Mouse (Mus musculus) 3134 (cell line): ENCODE measurements around the gene Snd1.
"Not testable (repeated sequence)": the region's sequence is repeated elsewhere in the genome, so short reads cannot be mapped to it uniquely, and the experiment has no call there.

Source experiments
- DNase-seq: peaks from one replicate; pipeline ENCODE4 v3.0.0-alpha.2; 2011; ENCODE audit warnings: low spot score; ENCODE audit not compliant: insufficient read length; ENCODE audit errors: extremely low read depth

The Snd1 gene

GRCm38 (mm10) chr6:28482711-28483315 lies 7.9 kb downstream of the Snd1 start:
- DNase-seq, result peak; percentile 34

DNA sequence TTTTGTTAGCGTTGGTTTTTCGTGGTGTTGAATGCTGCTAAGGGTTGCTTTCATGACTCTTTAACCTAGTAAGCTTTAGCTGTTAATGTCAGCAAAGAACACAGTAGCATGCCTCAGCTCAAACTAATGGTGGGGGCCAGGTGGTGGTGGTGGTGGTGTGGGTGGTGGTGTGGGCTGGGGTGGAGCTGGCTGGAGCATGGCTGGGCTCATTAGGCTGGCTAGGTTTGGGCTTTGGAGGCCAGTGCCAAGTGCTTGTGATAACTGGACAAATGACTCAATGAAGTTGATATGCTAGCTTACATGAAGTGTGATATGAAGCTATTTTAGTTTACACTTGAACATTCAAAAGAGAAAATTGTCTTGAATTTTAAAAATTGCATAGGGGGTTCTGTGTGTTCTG lies 11.1 kb downstream of the Snd1 start:
- DNase-seq, result no peak

DNA sequence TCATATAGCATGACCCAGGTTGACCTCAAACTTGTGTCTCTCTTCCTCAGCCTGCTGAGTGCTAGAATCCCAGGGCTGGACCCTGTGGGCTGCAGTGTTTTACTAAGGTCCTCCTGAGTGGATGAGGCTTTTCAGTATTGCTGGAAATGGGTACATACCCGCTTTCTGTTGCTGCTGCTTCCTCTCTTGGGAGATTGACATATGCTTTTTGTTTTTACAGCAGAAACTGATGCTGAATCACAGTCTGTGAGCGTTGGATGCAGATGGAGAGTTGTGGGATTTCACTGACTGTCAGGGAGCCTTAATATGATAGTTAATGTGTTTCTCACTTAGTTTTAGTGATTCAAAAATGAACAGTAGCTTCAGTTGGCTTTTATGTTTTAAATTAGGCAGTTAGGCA lies 11.5 kb downstream of the Snd1 start:
- no peak for DNase-seq

DNA sequence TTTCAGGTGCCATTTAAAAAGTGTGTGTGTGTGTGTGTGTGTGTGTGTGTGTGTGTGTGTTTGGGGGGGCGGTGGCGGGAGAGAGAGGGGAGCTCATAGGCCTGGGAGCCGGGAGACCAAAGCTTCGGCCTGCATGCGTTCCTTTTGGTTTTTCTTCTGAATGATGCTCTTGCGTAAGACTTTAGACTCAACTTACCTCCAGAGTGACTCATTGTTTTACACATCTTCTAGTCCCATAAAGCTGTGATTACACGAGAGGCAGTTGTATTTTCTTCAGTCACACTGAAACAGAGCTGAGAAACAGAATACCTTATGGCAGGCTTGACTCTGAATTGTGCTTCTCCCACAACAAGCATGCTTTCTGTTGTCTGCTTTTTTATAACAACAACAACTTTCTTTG lies 12.0 kb downstream of the Snd1 start:
- peak; percentile 53 for DNase-seq

DNA sequence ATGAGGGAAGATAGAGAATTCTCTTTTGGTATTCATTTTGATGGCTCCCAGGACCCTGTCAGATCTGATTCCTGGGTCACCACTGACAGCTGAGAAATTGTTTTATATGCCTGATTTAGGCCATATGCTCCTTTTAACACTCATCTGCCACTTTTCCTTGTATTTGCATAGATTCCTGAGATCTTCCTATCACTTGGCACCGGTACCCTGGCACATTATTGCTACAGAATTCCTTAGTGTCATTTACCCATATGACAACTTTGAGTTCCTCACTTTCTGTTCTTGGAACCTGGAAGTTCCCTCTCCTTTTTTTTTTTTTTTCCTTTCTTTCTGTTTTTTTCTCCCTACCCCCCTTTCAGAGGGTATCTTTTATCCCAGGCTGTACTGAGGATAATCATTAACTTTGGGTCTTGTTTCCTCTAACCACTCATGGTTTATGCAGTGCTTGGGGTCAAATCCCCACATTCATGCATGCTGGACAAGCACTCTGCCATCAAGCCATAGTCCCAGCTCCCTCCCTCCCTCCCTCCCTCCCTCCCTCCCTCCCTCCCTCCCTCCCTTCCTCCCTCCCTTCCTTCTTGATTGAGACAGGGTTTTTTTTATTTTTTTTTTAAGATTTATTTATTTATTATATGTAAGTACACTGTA lies 13.4 kb downstream of the Snd1 start:
- no peak for DNase-seq

DNA sequence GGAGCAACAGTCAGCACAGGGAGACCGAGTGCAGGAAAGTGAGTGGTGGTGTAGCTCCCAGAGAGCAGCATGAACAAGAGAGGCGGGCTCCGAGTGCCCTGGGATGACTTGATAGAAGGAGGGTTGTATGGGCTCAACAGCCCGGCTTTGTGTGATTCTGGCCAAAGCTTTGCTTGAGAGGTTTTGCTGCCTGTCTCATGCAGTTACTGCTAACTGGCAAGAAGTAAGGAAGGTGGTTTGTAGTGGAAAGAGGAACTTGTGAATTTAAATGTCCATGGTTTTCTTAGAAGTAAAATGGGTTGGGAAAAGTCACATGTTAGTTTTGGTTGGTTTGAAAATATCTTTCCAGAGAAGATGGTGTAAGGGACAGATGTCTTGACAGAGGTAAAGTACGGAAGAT lies 15.7 kb downstream of the Snd1 start:
- no peak for DNase-seq

DNA sequence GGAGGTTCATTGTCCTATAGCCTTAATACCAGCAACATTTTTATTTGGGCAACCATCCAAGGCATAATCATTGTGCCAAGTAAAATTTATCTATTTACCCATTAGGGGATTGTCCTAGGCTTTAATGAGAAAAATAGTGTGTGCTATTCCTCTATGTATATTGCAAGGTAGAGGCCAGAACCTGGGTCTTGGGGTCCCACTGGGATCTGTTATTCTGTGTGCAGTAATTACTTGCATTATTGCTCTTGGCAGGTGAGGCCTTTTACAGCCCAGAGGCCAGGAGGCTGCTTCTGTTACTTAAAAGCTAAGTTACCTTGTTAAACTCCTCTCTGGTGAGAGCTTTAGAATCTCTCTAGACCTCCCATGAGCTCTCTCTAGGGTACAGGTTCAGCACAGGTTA lies 16.3 kb downstream of the Snd1 start:
- no peak for DNase-seq

DNA sequence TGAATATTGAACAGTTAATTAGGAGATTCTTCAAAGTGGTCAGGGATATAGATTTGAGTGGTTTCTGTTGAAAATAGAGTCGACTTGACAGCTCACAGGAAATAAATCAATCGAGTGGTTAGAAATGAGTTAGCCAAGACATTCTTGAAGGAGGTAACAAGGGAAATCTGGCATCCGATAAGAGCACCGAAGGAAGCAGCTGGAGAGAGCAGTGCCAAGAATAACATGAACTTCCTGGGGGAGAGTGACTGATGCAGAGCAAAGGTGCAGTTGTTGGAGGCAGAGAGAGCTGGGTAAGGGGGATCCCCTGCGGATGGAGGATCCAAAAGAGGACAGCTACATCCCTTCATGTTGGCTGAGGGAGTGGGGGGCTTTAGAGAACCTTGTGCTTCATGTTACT lies 22.9 kb downstream of the Snd1 start:
- peak; percentile 57 for DNase-seq

GRCm38 (mm10) chr6:28502576-28502975 lies 27.6 kb downstream of the Snd1 start:
- DNase-seq, result no peak

GRCm38 (mm10) chr6:28503148-28503547 lies 28.2 kb downstream of the Snd1 start:
- no peak for DNase-seq

DNA sequence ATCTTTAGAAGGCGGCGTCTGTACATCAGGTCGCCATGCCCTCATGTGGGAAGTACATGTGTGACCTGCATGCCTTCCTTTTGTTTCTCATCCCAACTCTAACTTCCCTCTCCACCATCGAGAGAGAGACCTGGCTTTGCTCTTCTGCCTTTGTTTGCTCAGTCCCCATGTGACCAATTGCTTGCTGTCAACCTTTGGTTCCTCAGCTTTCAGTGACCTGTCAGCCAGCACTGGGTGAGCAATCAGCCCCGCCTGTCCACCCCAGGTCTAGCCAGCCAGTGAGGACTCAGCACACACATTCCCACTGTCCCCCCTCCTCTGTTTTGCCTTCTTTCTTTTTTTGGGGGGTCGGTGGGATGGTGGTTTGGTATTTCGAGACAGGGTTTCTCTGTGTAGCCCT lies 29.7 kb downstream of the Snd1 start:
- no peak for DNase-seq

- no peak for DNase-seq
Observed at GRCm38 (mm10) chr6:28507759-28508158, 32.8 kb downstream of the Snd1 start.

GRCm38 (mm10) chr6:28514195-28514594 lies 39.3 kb downstream of the Snd1 start:
- no peak for DNase-seq

GRCm38 (mm10) chr6:28514830-28515350 lies 40.0 kb downstream of the Snd1 start:
- no peak for DNase-seq

- DNase-seq, result no peak
Observed at GRCm38 (mm10) chr6:28516618-28517017, 41.7 kb downstream of the Snd1 start.

DNA sequence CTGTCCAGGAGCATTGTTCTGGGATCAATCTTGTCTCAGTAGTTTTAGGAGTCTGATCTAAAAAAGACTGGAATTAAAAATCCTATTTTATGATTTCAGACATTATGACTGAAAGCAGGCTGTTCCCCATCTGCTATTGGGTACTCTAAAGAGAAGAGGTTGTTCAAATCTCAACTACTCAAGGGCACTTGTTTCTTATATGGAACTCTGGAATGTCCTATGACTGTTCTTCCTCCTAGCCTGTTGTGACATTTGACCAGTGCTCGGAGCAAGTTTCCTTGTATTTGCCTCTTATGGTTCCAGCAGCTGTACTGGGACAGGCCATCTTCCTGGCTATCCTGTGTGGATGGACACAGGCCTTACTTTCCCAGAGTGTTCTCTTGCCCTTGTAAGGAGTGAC lies 42.1 kb downstream of the Snd1 start:
- no peak for DNase-seq

DNA sequence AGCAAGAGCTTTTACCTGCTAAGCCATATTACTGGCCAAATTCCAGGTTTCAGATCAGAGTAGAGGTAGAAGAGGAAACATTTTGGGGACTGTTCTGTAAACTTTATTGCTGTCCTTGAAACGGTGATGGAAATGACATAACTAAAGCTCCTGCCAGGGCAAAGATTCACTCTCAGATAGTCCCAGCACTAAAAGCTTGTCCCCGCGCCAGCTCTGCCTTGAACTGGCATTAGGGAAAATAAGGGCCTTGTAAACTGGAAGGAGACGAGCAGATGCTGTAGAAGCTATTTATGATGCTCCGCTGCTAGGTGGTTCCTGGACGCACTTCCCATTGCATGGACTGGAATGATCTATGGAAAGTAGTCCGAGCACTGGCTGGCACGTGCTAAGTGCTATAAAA lies 44.5 kb downstream of the Snd1 start:
- DNase-seq, result no peak

DNA sequence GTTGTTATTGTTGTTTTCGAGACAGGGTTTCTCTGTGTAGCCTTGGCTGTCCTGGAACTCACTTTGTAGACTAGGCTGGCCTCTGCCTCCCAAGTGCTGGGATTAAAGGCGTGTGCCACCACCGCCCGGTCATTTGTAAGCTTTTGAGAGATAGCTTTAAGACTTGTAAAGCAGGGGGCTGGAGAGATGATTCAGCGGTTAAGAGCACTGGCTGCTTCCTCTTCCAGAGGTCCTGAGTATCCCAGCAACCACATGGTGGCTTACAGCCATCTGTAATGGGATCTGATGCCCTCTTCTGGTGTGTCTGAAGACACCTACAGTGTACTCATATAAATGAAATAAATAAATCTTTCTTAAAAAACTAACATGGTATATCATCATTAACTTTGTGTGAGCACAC lies 45.8 kb downstream of the Snd1 start:
- not testable (repeated sequence) for DNase-seq

GRCm38 (mm10) chr6:28521416-28521815 lies 46.5 kb downstream of the Snd1 start:
- no peak for DNase-seq

GRCm38 (mm10) chr6:28525589-28525988 lies 50.6 kb downstream of the Snd1 start:
- no peak for DNase-seq

- no peak for DNase-seq
Observed at GRCm38 (mm10) chr6:28527459-28527858, 52.5 kb downstream of the Snd1 start.

DNA sequence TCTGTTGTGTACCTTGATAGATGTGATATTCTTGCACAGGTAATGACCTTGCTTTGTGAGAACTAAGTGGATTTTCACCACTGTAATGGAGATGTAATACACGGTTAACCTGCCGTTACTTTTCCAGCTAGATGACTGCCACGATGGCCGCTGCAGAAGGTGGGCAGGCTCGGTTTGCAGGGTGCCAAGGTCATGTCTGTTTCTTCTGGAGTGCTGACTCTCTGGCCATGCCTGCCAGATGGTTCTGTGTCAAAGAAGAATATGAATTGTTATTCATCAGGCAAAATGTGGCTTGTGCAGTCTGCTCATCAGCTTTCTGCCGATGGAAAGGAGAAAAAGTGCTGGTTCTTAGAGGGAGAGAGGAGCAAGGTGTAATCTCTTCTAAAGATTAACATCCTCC lies 53.3 kb downstream of the Snd1 start:
- no peak for DNase-seq

GRCm38 (mm10) chr6:28536464-28536863 lies 61.5 kb downstream of the Snd1 start:
- DNase-seq, result no peak
